Mouse (Mus musculus) forebrain, embryonic 12.5 days (tissue): ENCODE data around the gene Msi2. TPM values are rescaled to one million over a fixed set of nuclear protein-coding genes. Genes with fewer than 3 reads are reported as not detected.
A peak's percentile ranks its signal among the peaks of the same experiment; 100 is the strongest.

ENCODE experiments used
- ATAC-seq: fragments of 200-750 bp; cut with Nextera tagmentation; 2 replicates; pipeline ENCODE4 v1.8.0; 2017; ENCODE audit warnings: moderate TSS enrichment; ENCODE audit not compliant: low FRiP score
- H3K27ac ChIP-seq: fragments of 300-500 bp; sonication (generic); 2 replicates; pipeline ENCODE4 v1.5.1; 2016; ENCODE audit warnings: mild to moderate bottlenecking
- H3K27me3 ChIP-seq: fragments of 300-500 bp; sonication (generic); 2 replicates; pipeline ENCODE4 v1.6.1; 2016; ENCODE audit warnings: mild to moderate bottlenecking
- H3K36me3 ChIP-seq: fragments of 300-500 bp; sonication (generic); replicated peaks from 2 replicates; pipeline ENCODE4 v1.6.1; 2016; ENCODE audit warnings: mild to moderate bottlenecking
- H3K4me1 ChIP-seq: fragments of 300-500 bp; sonication (generic); 2 replicates; pipeline ENCODE4 v1.6.1; 2016
- H3K4me2 ChIP-seq: fragments of 300-500 bp; sonication (generic); 2 replicates; pipeline ENCODE4 v1.6.1; 2016; ENCODE audit warnings: mild to moderate bottlenecking, moderate library complexity
- H3K4me3 ChIP-seq: fragments of 300-500 bp; sonication (generic); replicated peaks from 2 replicates; pipeline ENCODE4 v1.5.1; 2016; ENCODE audit warnings: mild to moderate bottlenecking
- H3K9ac ChIP-seq: fragments of 300-500 bp; sonication (generic); 2 replicates; pipeline ENCODE4 v1.6.1; 2016; ENCODE audit warnings: mild to moderate bottlenecking
- H3K9me3 ChIP-seq: fragments of 300-500 bp; sonication (generic); 2 replicates; pipeline ENCODE4 v1.6.1; 2016
- WGBS: fragments of 180-500 bp; shearing (Covaris S2); methylation state at CpG from one replicate; pipeline ENCODE4 v1.1.7; 2016; 5-methylcytosine and 5-hydroxymethylcytosine counted together
- polyA plus RNA-seq: library from polyadenylated mRNA; unstranded; fragments of >200 nt; fragmentation: Nextera tagmentation; extraction: Ambion mirVana; gene quantifications from 2 replicates; pipeline ENCODE4 v1.2.1, GENCODE M21; 2016

Gene Msi2
- polyA plus RNA-seq, 1 experiment from 2014 or later = 35.8 TPM

DNA sequence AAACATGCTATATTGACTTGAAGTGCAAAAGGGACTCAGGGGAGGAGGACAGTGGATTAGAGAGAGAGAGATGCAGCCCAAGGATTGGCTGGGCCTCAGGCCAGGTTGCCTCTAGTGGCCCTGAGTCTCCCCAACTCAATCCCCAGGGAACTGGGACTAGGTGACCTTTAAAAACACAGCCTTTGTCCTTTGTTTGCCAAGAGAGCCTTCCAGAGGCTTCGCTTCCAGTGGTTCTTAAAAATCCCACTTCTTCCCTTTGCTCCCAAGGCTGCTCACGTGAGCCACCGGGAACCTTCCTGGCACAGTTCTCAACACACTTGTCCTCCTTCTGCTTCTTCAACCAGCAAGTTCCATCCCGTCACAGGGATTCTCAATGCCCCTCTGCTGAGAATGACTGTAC, 159.6 kb downstream of the Msi2 start:
- H3K27ac ChIP-seq = no peak overlapping the region; the same call in 1 of the 2 replicates
- H3K4me2 ChIP-seq = no peak overlapping the region
- no peak for ATAC-seq
- H3K27me3 ChIP-seq = no peaks in the 10 kb centered on the region
- peaks cover 84% of the 10 kb centered on the region for H3K4me1 ChIP-seq
- WGBS = 80% methylated on average over 4 of the region's 4 CpGs
- H3K9me3 ChIP-seq = no peaks in the 10 kb centered on the region
- no peak overlapping the region for H3K4me3 ChIP-seq
- H3K9ac ChIP-seq = no peak overlapping the region
- no peaks in the 10 kb centered on the region; the same call in 1 of the 2 replicates for H3K36me3 ChIP-seq

DNA sequence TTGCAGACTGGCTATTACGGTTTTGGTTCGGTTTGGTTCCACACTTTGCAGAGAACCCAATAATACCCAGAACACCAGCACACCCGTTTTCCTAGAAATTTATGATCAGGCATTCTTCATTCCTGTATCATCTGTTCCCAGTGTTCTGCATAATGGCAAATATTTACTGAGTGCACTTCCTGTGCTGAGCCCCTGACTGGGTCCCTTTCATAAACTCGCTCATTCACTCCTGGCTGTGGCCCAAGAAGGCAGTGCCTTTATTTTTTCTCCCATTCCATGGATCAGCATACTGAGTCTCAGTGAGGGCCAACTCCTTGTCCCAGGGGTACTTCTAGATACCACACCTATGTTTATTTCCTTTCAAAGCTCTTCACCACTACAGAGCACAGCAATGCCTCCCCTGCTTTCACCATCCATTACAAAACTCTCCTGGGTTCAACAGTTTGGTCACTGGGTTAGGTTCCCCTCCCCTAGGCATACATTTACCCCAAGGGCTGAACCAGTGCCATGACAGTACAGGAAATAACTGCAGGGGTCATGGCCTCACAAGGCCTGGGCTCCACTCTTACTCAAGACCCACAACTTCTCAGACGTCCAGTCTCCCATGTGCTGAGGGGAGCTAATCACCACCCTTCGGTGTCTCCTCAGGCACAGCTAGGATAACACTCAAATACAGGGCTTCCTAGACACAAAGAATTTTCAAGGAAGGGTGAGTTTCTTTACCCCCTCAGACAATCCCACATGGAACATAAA, 160.3 kb downstream of the Msi2 start:
- Histone ChIP-seq H3K36me3 (no peaks in the 10 kb centered on the region), H3K4me3 (no peak overlapping the region), H3K9me3 (no peaks in the 10 kb centered on the region), H3K27ac (peak overlapping the region; percentile 31; the same call in 1 of the 2 replicates), H3K27me3 (no peaks in the 10 kb centered on the region), H3K4me1 (peaks cover 91% of the 10 kb centered on the region), H3K4me2 (no peak overlapping the region), H3K9ac (no peak overlapping the region)
- ATAC-seq = no peak
- 74% methylated on average over 6 of the region's 6 CpGs for WGBS

DNA sequence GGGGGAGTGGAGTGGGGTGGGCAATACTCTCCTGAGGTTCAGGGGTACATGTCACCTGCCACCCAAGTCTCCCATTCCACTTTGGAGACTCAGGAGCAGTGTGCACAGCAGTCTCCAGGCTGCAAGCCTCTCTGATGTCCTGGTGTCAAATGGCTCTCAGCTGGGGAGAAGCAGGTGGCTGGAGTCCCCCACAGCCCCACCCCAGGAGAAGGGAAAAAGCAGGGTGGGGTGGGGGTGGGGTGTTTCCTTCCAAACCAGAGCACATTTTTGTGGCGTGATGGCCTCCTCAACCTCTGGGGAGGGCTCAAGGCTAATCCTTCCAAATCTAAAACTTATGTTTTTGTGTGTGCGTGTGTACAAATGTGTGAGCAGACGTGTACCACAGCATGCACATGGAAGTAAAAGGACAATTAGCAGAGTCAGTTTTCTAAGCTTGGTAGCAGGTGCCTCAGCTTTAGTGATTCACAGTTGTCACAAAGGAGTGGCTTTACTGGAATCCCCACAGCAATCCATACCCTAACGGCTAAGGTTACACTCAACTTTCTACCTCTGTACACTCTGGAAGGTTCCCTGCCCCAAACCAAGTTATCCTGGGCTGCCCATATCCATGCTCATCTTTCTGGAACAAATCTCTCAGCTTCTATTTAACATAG, 161.1 kb downstream of the Msi2 start:
- Histone ChIP-seq H3K4me1 (peaks cover 92% of the 10 kb centered on the region), H3K4me3 (no peak overlapping the region), H3K27ac (peak overlapping the region; percentile 31; the same call in 1 of the 2 replicates), H3K4me2 (no peak overlapping the region), H3K9ac (no peak overlapping the region), H3K36me3 (no peaks in the 10 kb centered on the region), H3K27me3 (no peaks in the 10 kb centered on the region), H3K9me3 (no peaks in the 10 kb centered on the region)
- 47% methylated on average over 4 of the region's 4 CpGs for WGBS
- no peak for ATAC-seq

- Histone ChIP-seq H3K27ac (peak overlapping the region; percentile 63), H3K36me3 (no peaks in the 10 kb centered on the region), H3K9ac (peak overlapping the region; percentile 29; the same call in 1 of the 2 replicates), H3K4me1 (peaks cover 92% of the 10 kb centered on the region), H3K9me3 (no peaks in the 10 kb centered on the region), H3K27me3 (no peaks in the 10 kb centered on the region), H3K4me3 (no peak overlapping the region), H3K4me2 (no peak overlapping the region)
- WGBS = 57% methylated on average over 6 of the region's 6 CpGs
- ATAC-seq = no peak
Observed at GRCm38 (mm10) chr11:88555902-88556549, 162.3 kb downstream of the Msi2 start.

GRCm38 (mm10) chr11:88555232-88555818, 163.0 kb downstream of the Msi2 start:
- Histone ChIP-seq H3K27ac (peak overlapping the region; percentile 63), H3K9me3 (no peaks in the 10 kb centered on the region), H3K9ac (peak overlapping the region; percentile 29; the same call in 1 of the 2 replicates), H3K36me3 (no peaks in the 10 kb centered on the region), H3K4me2 (no peak overlapping the region), H3K4me3 (no peak overlapping the region), H3K4me1 (peaks cover 93% of the 10 kb centered on the region), H3K27me3 (no peaks in the 10 kb centered on the region)
- ATAC-seq = no peak
- 51% methylated on average over 8 of the region's 8 CpGs for WGBS

DNA sequence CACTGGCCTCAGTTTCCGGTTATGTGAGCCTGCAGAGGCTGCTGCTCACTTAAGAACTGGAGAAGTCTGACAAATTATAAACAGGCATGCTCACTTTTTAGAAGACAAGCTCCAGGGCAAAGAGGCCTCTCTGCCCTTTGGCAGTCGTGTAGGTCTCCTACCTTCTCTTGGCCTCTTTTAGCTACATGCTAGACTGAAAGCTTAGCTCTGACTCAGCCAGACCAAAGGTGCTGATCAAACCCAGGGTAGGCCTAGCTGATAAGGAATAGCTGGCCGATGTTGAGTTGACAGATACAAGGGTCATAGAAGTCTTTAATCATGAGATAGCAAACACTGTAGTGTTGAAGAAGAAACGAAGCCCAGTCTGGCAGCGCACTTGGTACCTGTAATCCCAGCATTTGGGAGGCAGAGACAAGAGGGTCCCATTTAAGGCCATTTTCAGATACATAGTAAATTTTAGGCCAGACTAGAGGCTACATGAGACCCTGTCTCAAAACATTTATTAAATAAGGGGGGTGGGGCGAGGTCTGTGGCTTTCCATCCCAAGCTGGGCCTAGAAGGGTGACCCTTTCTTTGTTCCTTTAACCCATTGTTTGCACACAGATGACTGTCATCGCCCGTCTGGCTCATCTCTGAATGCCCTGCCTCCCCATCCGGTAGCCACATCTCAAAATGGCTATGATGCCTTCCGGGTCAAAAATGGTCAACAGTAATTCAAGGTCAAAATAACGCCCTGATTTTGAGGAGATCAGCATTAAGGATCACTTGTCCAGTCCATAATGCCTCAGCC, 164.6 kb downstream of the Msi2 start:
- H3K27ac ChIP-seq = peak overlapping the region; percentile 65
- 68% methylated on average over 11 of the region's 11 CpGs for WGBS
- no peak overlapping the region for H3K4me3 ChIP-seq
- H3K27me3 ChIP-seq = no peaks in the 10 kb centered on the region
- H3K9ac ChIP-seq = no peak overlapping the region
- no peak overlapping the region for H3K4me2 ChIP-seq
- no peaks in the 10 kb centered on the region for H3K9me3 ChIP-seq
- H3K36me3 ChIP-seq = no peaks in the 10 kb centered on the region
- ATAC-seq = no peak
- peaks cover 96% of the 10 kb centered on the region for H3K4me1 ChIP-seq

DNA sequence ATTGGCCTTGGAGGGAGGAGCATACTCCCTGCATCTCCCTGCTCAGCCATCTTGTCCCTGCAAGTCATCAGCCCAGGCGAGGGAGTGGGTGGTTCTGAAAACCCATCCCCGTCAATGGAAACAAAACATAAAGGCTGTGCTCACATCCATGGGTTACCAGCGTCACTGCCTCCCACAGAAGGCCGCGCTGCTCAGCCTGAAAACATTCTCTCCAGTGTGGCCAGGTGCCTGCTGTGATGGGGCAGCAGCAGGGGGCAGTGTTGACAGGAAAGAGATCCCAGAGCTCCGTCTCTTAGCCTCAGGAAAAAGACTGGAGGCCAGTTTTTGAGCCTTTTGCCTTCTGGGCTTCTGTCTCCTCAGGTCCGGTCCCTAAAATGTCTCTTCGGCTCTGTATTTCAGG, 165.3 kb downstream of the Msi2 start:
- Histone ChIP-seq H3K4me1 (peaks cover 96% of the 10 kb centered on the region), H3K27me3 (no peaks in the 10 kb centered on the region), H3K4me3 (no peak overlapping the region), H3K27ac (peak overlapping the region; percentile 65), H3K9me3 (no peaks in the 10 kb centered on the region), H3K4me2 (no peak overlapping the region), H3K36me3 (no peaks in the 10 kb centered on the region), H3K9ac (0 out of 2 replicates have a peak overlapping the region, but pooled peaks have one; percentile 21)
- ATAC-seq = no peak; the same call in 1 of the 2 replicates
- 12% methylated on average over 8 of the region's 8 CpGs for WGBS

- no peak for ATAC-seq
- H3K27ac ChIP-seq = 0 out of 2 replicates have a peak overlapping the region, but pooled peaks have one; percentile 62
- 59% methylated on average over 6 of the region's 6 CpGs for WGBS
Observed at GRCm38 (mm10) chr11:88552385-88552784, 165.9 kb downstream of the Msi2 start.

DNA sequence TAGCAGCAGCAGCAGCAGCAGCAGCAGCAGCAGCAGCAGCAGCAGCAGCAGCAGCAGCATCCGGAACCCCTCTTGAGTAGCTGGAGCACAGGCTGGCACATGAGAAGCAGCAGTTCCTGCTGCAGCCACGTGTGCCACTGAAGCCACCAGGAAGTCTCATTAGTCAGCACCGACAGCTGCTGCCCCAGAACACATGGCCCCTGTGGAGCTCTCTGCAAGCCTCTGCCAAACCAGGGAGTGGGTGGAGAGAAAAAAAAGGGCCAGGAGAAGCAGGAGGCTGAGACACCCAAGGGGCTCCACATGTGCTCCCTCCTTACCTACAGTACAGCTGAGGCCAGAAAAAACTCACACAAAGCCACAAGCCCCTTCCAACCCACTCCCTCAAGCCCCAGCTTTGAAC, 167.3 kb downstream of the Msi2 start:
- Histone ChIP-seq H3K9me3 (no peaks in the 10 kb centered on the region), H3K36me3 (no peaks in the 10 kb centered on the region), H3K4me1 (peaks cover 95% of the 10 kb centered on the region), H3K4me3 (no peak overlapping the region), H3K27ac (peak overlapping the region; percentile 62), H3K4me2 (no peak overlapping the region), H3K27me3 (no peaks in the 10 kb centered on the region), H3K9ac (0 out of 2 replicates have a peak overlapping the region, but pooled peaks have one; percentile 0)
- ATAC-seq = peak; percentile 35; the same call in 1 of the 2 replicates
- WGBS = 13% methylated on average over 3 of the region's 3 CpGs

More at GRCm38 (mm10) chr11:88552385-88552784, 165.9 kb downstream of the Msi2 start:
- H3K36me3 ChIP-seq = no peaks in the 10 kb centered on the region
- H3K9ac ChIP-seq = no peak overlapping the region
- no peaks in the 10 kb centered on the region for H3K9me3 ChIP-seq
- no peak overlapping the region for H3K4me3 ChIP-seq
- no peak overlapping the region for H3K4me2 ChIP-seq
- peaks cover 96% of the 10 kb centered on the region for H3K4me1 ChIP-seq
- no peaks in the 10 kb centered on the region for H3K27me3 ChIP-seq

DNA sequence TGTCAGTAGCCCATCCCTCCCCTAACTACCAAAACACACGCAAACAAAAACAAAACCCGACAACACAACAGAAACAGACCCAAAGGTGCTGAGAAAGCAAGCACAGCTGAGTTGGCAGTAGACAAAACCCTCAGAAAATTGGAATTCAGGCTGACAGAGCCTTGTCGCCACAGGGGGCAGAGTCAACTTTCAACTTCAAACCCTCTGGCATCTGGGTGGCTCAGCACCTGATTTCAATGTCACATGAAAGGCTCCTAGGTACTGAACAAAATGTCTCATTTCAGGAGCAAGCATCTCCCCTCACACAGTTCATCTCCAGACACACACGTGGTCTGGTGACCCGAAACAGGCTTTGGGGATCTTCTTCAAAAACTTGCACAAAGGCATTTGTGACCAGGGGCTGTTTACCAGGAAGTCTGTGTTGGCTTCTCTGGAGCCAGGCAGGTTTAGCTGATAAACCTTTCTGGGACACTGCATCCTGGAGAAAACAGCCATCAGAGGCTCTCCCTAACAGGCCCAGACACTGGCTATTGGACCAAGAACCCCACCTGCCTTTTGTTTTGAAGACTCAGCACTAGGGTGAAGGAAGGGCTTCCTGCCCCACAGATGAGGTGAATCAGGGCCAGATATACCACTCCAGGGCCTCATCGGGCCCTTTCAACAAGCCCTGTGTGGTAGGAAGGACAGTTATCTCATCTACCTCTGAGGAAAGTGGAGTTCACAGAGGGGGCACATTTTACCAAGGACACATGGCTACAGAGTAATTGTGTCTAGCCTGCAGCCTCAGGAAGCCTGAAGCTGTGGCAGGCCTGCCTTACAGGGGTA, 168.0 kb downstream of the Msi2 start:
- no peak overlapping the region for H3K4me2 ChIP-seq
- no peaks in the 10 kb centered on the region for H3K36me3 ChIP-seq
- ATAC-seq = no peak
- H3K9ac ChIP-seq = no peak overlapping the region
- H3K4me1 ChIP-seq = peaks cover 92% of the 10 kb centered on the region
- peak overlapping the region; percentile 62 for H3K27ac ChIP-seq
- no peak overlapping the region for H3K4me3 ChIP-seq
- WGBS = 43% methylated on average over 6 of the region's 6 CpGs
- no peaks in the 10 kb centered on the region for H3K27me3 ChIP-seq
- no peaks in the 10 kb centered on the region for H3K9me3 ChIP-seq

- no peak overlapping the region for H3K4me3 ChIP-seq
- ATAC-seq = no peak
- peaks cover 84% of the 10 kb centered on the region for H3K4me1 ChIP-seq
- no peak overlapping the region for H3K9ac ChIP-seq
- no peaks in the 10 kb centered on the region for H3K36me3 ChIP-seq
- H3K4me2 ChIP-seq = no peak overlapping the region
- no peaks in the 10 kb centered on the region for H3K27me3 ChIP-seq
- H3K27ac ChIP-seq = peak overlapping the region; percentile 36; the same call in 1 of the 2 replicates
- no peaks in the 10 kb centered on the region for H3K9me3 ChIP-seq
- 80% methylated on average over 13 of the region's 13 CpGs for WGBS
Observed at GRCm38 (mm10) chr11:88549529-88549900, 168.8 kb downstream of the Msi2 start.
